Mouse (Mus musculus) v-Abl transformed pro-B cells (cell line): Measurements from ENCODE around the gene Myl3.

Experiments
- in situ Hi-C, 2 experiments: fragments of 400-800 bp; cut with MboI; formaldehyde crosslinking; loops; one replicate each; pipeline ENCODE4 v1.15.1; 2025; ENCODE audit not compliant: unreplicated experiment in 2 of 2

Gene Myl3

DNA sequence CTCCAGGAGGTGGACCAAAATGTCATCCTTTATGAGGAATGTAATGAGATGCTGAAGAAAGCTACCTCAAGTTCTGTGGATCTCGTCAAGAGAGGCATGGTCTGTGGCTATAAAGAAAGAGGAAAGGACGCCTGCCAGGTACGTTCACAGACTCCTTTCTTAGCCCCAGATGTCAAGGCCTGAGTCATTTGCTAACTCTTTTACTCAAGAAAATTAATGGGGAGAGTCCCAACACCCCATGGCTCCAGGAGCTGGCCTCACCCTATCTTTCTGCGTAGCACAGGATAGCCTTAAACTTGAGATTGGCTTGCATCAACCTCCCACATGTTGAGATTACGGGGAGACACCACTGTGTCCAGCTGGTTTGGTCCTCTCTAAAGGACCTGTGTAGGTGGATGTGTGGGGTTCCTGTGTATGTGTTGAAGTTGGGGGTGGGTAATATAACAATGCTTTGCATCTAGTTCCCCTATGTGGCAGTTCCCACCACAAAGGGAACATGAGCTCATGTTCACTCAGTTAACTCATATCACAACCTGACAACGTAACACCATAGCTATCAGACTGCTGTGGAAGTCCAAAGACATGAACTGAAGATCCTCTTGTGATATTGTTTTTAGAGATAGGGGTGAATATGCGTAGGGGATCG, 59.3 kb downstream of the Myl3 start:
- in situ Hi-C loops = no loop called here

DNA sequence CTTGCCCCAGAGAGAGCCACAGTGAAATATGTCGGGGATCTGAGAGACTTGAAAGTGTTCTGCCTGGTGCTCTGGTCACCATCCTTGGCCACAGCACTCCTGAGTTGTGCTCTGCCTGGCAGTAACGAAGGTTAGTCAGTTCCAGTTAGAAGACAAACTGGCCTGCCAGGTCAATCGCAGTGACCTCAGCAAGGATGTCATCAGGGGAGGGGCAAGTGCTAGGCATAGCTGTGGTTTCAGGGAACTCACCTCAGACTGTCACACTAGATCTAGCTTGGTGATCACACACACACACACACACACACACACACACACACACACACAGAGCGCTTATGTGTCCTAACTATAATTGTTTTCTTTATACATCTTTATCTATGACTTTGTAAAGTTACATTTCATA, 61.6 kb downstream of the Myl3 start:
- in situ Hi-C loops = no loop called here

DNA sequence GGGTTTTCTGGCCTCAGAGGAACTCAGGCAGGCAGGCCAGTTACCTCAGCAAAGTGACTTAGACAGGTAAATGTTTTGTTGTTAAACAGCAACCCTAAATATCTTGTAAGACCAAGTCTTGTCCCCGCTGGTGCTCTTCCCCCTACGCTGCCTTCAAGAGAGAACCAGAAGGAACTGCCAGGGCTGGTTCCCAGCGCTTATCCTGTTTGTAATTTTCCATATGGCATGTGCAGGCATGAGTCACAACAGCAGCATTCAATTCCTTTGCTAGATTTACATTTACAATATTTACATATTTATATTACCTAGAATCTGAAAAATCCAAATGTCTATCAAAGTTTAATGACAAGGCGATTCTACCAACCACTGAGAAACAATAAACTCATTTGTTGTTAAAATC, 68.4 kb downstream of the Myl3 start:
- in situ Hi-C loops = no loop called here

DNA sequence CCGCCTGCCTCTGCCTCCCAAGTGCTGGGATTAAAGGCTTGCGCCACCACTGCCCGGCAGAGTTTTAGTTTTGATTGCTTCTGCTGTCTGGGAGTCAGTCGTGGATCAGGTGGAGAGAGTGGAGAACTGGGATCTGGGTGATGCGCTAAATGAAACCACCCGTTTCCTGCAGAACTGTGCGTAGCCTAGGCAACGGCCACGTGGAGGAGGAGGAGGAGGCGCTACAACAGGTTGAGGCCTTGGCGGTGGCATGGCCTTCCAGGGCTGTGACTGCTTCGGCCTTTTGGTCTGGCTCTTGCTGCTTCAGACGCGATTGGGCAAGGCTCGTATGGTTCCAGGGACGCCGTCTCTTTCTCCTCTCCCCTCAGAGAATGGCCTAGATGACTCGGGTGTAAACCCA, 72.1 kb downstream of the Myl3 start, which contains the start of gene Prss44:
TSS of gene Prss44 (plus strand) at position 206 of the 400 bp plus-strand sequence.
- in situ Hi-C loops = no loop called here
